Mouse (Mus musculus) layer of hippocampus, postnatal 25 days (tissue): ENCODE measurements around the gene Pxk. TPM values are rescaled to one million over a fixed set of nuclear protein-coding genes. Genes with fewer than 3 reads are reported as not detected.
A peak's percentile ranks its signal among the peaks of the same experiment; 100 is the strongest.

Experiments used
- DNase-seq, 2 experiments: peaks; one replicate each; pipeline ENCODE4 v3.0.0; 2022; ENCODE audit warnings: mixed read lengths in 2 of 2, low spot score in 1 of 2; ENCODE audit errors: extremely low spot score in 1 of 2
- total RNA-seq, 2 experiments: library from RNA; stranded (reverse); gene quantifications; 2 replicates each; pipeline ENCODE4 v1.2.3; 2021

The Pxk gene
- total RNA-seq, 2 experiments from 2014 or later, result 25.4 to 25.6 TPM

DNA sequence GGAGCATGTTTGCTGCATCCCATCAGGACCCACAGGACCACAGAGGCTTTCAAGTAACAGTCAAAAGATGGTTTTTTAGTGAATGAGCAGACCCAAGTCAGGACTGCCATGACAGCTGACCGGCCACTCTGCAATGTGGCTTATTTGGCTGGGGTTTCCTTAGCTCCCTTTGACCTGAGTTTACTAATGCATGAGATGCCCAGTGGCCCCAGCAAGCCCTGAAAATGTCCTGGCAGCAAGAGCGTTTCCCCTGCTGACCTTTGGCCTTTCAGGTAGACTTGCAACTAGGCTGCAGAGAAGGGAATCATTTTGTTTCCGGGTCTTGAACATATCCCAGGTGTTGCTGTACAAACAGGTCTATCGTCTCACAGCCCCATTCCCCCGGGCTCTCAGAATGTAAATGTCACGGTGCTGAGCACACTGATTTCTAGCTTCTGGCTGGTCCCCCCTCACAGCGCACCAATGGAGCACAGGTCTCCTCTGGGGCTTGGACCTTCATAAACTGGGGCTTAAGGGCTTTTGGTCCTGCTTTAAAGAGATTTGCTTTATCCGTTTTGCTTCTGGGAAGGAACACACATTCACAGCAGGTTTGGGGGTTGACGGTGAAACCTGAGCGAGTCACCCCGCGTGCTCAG lies 93.4 kb downstream of the Pxk start:
- DNase-seq, result no peak

DNA sequence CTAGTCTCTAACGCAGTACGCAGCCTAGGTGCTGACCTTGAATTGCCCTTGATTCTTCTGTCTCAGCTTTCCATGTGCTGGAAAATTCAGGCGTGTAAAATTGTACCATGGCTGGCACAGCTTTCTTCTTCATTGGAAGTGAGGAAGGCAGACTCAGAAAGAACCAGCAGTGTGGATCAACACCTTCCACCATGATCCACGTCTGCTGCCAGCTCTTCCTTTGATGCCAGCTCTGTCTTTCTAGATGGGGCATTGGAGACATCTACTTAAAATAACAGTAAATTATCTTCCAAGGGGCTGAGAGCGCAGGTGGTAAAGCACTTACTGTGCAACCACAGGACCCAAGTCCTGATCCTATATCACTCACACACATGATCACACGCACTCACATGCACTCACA lies 94.7 kb downstream of the Pxk start:
- no peak for DNase-seq

GRCm38 (mm10) chr14:8200769-8201168 lies 102.8 kb downstream of the Pxk start:
- DNase-seq, result no peak

GRCm38 (mm10) chr14:8201715-8202114 lies 103.7 kb downstream of the Pxk start:
- no peak for DNase-seq

- DNase-seq, result no peak
Measured at GRCm38 (mm10) chr14:8206179-8206910, 108.3 kb downstream of the Pxk start.

DNA sequence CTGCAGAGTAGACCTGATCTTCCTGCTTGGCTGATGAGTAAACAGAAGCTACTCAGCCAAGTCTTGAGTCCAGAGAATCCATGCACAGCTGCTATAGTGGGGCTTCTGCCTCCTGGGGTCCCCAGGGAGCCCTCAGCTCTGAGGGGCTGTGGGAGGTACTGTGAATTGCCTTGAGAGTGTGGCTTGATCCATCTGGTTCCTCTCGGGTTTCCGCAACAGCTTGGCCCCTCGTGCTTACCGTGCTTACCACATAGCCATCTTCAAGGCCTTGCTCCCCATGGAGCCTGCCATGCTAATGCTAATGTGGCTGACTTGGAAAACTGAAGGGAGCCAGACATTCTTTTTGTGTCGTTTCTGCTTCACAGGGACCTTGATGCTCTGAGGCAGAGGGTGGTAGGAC lies 109.1 kb downstream of the Pxk start:
- DNase-seq, result no peak

DNA sequence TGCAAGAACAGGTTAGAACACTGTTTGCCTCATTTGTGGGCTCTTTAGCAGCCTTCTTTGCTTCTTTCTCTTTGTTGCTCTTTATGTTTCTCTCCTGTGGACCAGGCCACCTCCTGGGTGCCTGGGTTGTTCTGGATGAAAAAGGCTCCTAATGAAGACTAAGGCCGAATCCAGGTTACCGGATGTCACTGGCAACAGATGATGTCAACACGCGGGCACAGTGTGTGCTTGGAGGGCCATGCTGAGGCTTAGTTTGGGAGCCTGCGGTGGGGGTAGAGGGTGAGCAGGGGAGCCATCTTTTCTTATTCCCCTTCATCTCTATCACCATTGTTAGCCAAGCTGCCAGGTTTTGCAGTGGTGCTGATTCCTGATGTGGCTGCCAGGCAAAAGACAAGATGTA lies 109.5 kb downstream of the Pxk start:
- DNase-seq, result no peak

- peak; percentile 51 to 64 for DNase-seq
Measured at GRCm38 (mm10) chr14:8208876-8209275, 110.9 kb downstream of the Pxk start.

DNA sequence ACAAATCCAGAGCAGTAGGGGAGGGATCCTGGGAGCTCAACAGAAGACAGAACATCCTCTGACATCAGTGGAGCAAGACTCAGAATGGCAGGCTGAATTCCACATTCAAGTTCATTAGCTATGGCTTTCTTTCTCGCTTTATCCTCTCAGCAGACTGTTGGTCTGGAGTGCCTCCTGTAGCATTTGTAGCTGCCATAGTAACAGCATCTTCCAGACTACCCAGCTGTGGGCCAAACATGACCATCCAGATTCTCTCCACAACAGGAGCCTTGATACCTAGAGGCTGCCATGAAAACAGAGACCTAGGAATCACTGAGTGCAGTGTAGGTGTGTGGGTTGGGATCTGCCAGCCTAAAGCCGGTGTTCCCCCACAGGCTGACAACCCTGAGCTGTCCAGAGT lies 111.9 kb downstream of the Pxk start:
- no peak for DNase-seq

- no peak for DNase-seq
Measured at GRCm38 (mm10) chr14:8212996-8213395, 115.0 kb downstream of the Pxk start.

DNA sequence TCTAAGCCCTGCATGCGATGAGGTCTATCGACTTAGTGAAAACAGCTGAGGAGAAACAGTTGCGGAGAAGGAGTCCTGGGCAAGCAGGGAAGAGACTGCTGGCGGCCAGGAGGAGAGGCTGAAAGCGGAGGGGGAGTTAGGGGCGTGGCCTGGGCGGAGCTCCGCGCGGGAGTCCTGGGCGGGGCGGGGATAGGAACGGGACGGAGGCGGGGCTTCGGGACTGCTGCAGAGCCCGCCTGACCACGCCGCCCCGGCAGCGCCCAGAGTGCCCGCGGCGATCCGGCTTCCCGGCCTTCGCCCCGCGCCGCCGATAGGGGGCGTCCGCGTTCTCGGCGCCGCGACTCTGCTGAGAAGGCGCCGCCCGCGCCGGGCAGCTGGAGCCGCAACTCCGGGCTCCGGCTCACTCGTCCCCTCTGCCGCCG lies 115.8 kb downstream of the Pxk start, which contains the start of gene Kctd6:
Gene Kctd6 (plus strand): TSS at position 338 of the 422 bp plus-strand sequence.
- peak; percentile 88 to 97 for DNase-seq

Other genes with a start within 250 kb of the Pxk start
- not detected for gene Gm45521, start 140.9 kb upstream of the Pxk start, total RNA-seq
- gene Dnase1l3, start 103.6 kb upstream of the Pxk start, total RNA-seq, result under 1 TPM in 1 of 2 experiments, not detected in 1; 0.07 TPM
- gene Abhd6, start 95.3 kb upstream of the Pxk start, total RNA-seq, result 10 to 100 TPM; 70.1 to 78.5 TPM
- 10 to 100 TPM; 27.0 to 29.2 TPM for gene Rpp14, start 17.8 kb upstream of the Pxk start, total RNA-seq
- 100 to 1,000 TPM; 184 to 202 TPM for gene Pdhb, start 74.8 kb downstream of the Pxk start, total RNA-seq
- gene Kctd6, start 115.9 kb downstream of the Pxk start, total RNA-seq, result 10 to 100 TPM; 61.0 to 64.5 TPM
- under 1 TPM in 1 of 2 experiments, not detected in 1; 0.37 TPM for gene Acox2, start 161.1 kb downstream of the Pxk start, total RNA-seq
- gene Fam107a, start 219.8 kb downstream of the Pxk start, total RNA-seq, result 100 to 1,000 TPM; 284 to 286 TPM